Mouse (Mus musculus) ES-E14 (cell line): ENCODE measurements around the gene Snx7. TPM values are rescaled to one million over a fixed set of nuclear protein-coding genes. Genes with fewer than 3 reads are reported as not detected.

Experiments used
- DNase-seq: peaks from one replicate; pipeline ENCODE4 v3.0.0-alpha.2; 2013; ENCODE audit warnings: low read depth, low spot score
- H3K27ac ChIP-seq: 2 replicates; pipeline ENCODE4 v1.5.1; 2012; ENCODE audit warnings: low read depth, mild to moderate bottlenecking, low read length, moderate library complexity, mixed read lengths; ENCODE audit not compliant: poor library complexity, insufficient read depth, severe bottlenecking
- H3K36me3 ChIP-seq: 2 replicates; pipeline ENCODE4 v1.6.1; 2012; ENCODE audit warnings: mild to moderate bottlenecking, low read length, moderate library complexity, mixed read lengths; ENCODE audit not compliant: control insufficient read depth, poor library complexity, insufficient read depth, severe bottlenecking
- H3K4me1 ChIP-seq, 2 experiments: fragments of 150-350 bp in 1 of 2; sonication (generic) in 1 of 2; 2 replicates each; pipeline ENCODE4 v1.6.1; 2012; ENCODE audit warnings: low read length in 2 of 2, mild to moderate bottlenecking in 1 of 2, mixed read lengths in 1 of 2; ENCODE audit not compliant: control insufficient read depth in 2 of 2, insufficient read depth in 2 of 2, poor library complexity in 1 of 2
- H3K4me3 ChIP-seq, 2 experiments: fragments of 150-350 bp in 1 of 2; sonication (generic) in 1 of 2; 2 replicates each; pipeline ENCODE4 v1.5.1; 2012; ENCODE audit warnings: low read length in 2 of 2, low read depth in 1 of 2, mild to moderate bottlenecking in 1 of 2, mixed read lengths in 1 of 2; ENCODE audit not compliant: insufficient read depth in 1 of 2, poor library complexity in 1 of 2, severe bottlenecking in 1 of 2
- H3K9ac ChIP-seq: 2 replicates; pipeline ENCODE4 v1.6.1; 2012; ENCODE audit warnings: low read depth, mild to moderate bottlenecking, low read length, mixed read lengths; ENCODE audit not compliant: poor library complexity, insufficient read depth, severe bottlenecking
- H3K9me3 ChIP-seq: fragments of 150-350 bp; sonication (generic); 2 replicates; pipeline ENCODE4 v1.6.1; 2012; ENCODE audit warnings: low read depth, mild to moderate bottlenecking, low read length; ENCODE audit not compliant: control insufficient read depth, insufficient read depth
- CHD2 ChIP-seq: IDR thresholded peaks from 2 replicates; pipeline ENCODE4 v1.6.1; 2014; ENCODE audit warnings: mild to moderate bottlenecking, low read depth, low read length, inconsistent platforms
- HCFC1 ChIP-seq: IDR thresholded peaks from 2 replicates; pipeline ENCODE4 v1.6.1; 2012; ENCODE audit warnings: low read length, inconsistent platforms, borderline replicate concordance; ENCODE audit not compliant: insufficient read depth
- MAFK ChIP-seq: IDR thresholded peaks from 2 replicates; pipeline ENCODE4 v1.6.1; 2014; ENCODE audit warnings: mild to moderate bottlenecking, low read depth, low read length, inconsistent platforms; ENCODE audit not compliant: insufficient read depth
- ZC3H11A ChIP-seq: IDR thresholded peaks from 2 replicates; pipeline ENCODE4 v1.6.1; 2012; ENCODE audit warnings: low read depth, mild to moderate bottlenecking, inconsistent platforms, low read length, borderline replicate concordance
- ZNF384 ChIP-seq: IDR thresholded peaks from 2 replicates; pipeline ENCODE4 v1.6.1; 2012; ENCODE audit warnings: low read depth, low read length, inconsistent platforms
- in situ Hi-C, 2 experiments: fragments of 600-800 bp; cut with MboI; formaldehyde crosslinking; loops; one replicate each; pipeline ENCODE4 v1.15.1; 2025; ENCODE audit warnings: low sequenced_read_pairs in 2 of 2, inconsistent platforms in 1 of 2; ENCODE audit not compliant: unreplicated experiment in 2 of 2
- total RNA-seq: library from RNA; depleted of rRNA; stranded (reverse); fragments of 300-350 nt; gene quantifications from 2 replicates; pipeline ENCODE4 v1.2.3, GENCODE M21; 2012

The Snx7 gene
- total RNA-seq, 1 experiment = 12.8 TPM

- in situ Hi-C loops = no loop called here
- H3K9ac ChIP-seq = no peak overlapping the region
- H3K36me3 ChIP-seq = no peaks in the 10 kb centered on the region
- TF ChIP-seq CHD2 (no peak), HCFC1 (no peak), ZC3H11A (no peak), ZNF384 (no peak), MAFK (no peak)
- no peak overlapping the region for H3K4me3 ChIP-seq
- H3K9me3 ChIP-seq = no peaks in the 10 kb centered on the region
- no peak for DNase-seq
- H3K27ac ChIP-seq = no peak overlapping the region
- H3K4me1 ChIP-seq = no peaks in the 10 kb centered on the region
Measured at GRCm38 (mm10) chr3:117851278-117852053, 17.3 kb downstream of the Snx7 start.

- Histone ChIP-seq H3K36me3 (no peaks in the 10 kb centered on the region), H3K9ac (no peak overlapping the region), H3K9me3 (no peaks in the 10 kb centered on the region), H3K4me3 (no peak overlapping the region), H3K27ac (no peak overlapping the region), H3K4me1 (no peaks in the 10 kb centered on the region)
- TF ChIP-seq ZC3H11A (no peak), HCFC1 (no peak)
- no peak for DNase-seq
- in situ Hi-C loops = no loop called here
Measured at GRCm38 (mm10) chr3:117848866-117849265, 19.9 kb downstream of the Snx7 start.

- no peak for DNase-seq
- H3K9ac ChIP-seq = no peak overlapping the region
- no peaks in the 10 kb centered on the region for H3K36me3 ChIP-seq
- H3K27ac ChIP-seq = no peak overlapping the region
- in situ Hi-C loops = no loop called here
- H3K4me3 ChIP-seq = no peak overlapping the region
- H3K9me3 ChIP-seq = no peaks in the 10 kb centered on the region
- TF ChIP-seq ZNF384 (no peak), HCFC1 (no peak), CHD2 (no peak), ZC3H11A (no peak), MAFK (no peak)
- H3K4me1 ChIP-seq = no peaks in the 10 kb centered on the region
Measured at GRCm38 (mm10) chr3:117842658-117843057, 26.1 kb downstream of the Snx7 start.

GRCm38 (mm10) chr3:117839867-117840545 lies 28.7 kb downstream of the Snx7 start:
- Histone ChIP-seq H3K36me3 (no peaks in the 10 kb centered on the region), H3K9ac (no peak overlapping the region), H3K27ac (no peak overlapping the region), H3K4me3 (no peak overlapping the region), H3K9me3 (no peaks in the 10 kb centered on the region), H3K4me1 (no peaks in the 10 kb centered on the region)
- TF ChIP-seq ZNF384 (no peak), ZC3H11A (no peak), HCFC1 (no peak), MAFK (no peak), CHD2 (no peak)
- in situ Hi-C loops = no loop called here
- no peak for DNase-seq

- no peaks in the 10 kb centered on the region for H3K4me1 ChIP-seq
- DNase-seq = no peak
- H3K9ac ChIP-seq = no peak overlapping the region
- in situ Hi-C loops = no loop called here
- no peak overlapping the region for H3K27ac ChIP-seq
- TF ChIP-seq CHD2 = no peak
- no peak for TF ChIP-seq MAFK
- no peak for TF ChIP-seq ZNF384
- no peak for TF ChIP-seq ZC3H11A
- no peak for TF ChIP-seq HCFC1
- H3K36me3 ChIP-seq = no peaks in the 10 kb centered on the region
- H3K4me3 ChIP-seq = no peak overlapping the region
- no peaks in the 10 kb centered on the region for H3K9me3 ChIP-seq
Measured at GRCm38 (mm10) chr3:117838020-117838419, 30.7 kb downstream of the Snx7 start.
